Comparison of ENCODE assay signal across 25 mouse cellular contexts in genomic region chr2:56147107-56147615, GRCm38 (mm10).
DNase-seq lines count a peak whose midpoint lies in the region; ATAC-seq lines count a peak whose summit lies in the region.
"Had no signal": no experiment of that assay in that cellular context is flagged by ENCODE, and none has a peak within 500 bp of the region (broad histone marks: within the 10 kb centered on the region; RNA-seq: fewer than 3 reads in every experiment).

No protein-coding gene starts in this region.

- no peaks in the 10 kb centered on the region; the same call in 1 of the 2 replicates for H3K4me1 ChIP-seq in forebrain, embryonic 14.5 days (ENCODE audit: control insufficient read depth, insufficient read depth, low read length)
- H3K4me1 ChIP-seq in forebrain, embryonic 15.5 days: no peaks in the 10 kb centered on the region
- H3K4me1 ChIP-seq in midbrain, embryonic 14.5 days (ENCODE audit: control insufficient read depth, insufficient read depth, low read length): no peaks in the 10 kb centered on the region
- no peaks in the 10 kb centered on the region for H3K4me1 ChIP-seq in midbrain, embryonic 11.5 days (ENCODE audit: control insufficient read depth, insufficient read depth, low read length)
- no peaks in the 10 kb centered on the region for H3K4me1 ChIP-seq in midbrain, embryonic 15.5 days
- H3K4me1 ChIP-seq: embryonic facial prominence, embryonic 12.5 days; embryonic facial prominence, embryonic 15.5 days; forebrain, embryonic 12.5 days; hindbrain, embryonic 12.5 days; hindbrain, embryonic 15.5 days had no signal

- H3K9ac ChIP-seq in forebrain, embryonic 14.5 days (ENCODE audit: low read length): no peak overlapping the region
- H3K9ac ChIP-seq in forebrain, embryonic 15.5 days (replicated peaks): no peak overlapping the region
- no peak overlapping the region for H3K9ac ChIP-seq in midbrain, embryonic 14.5 days (replicated peaks; ENCODE audit: low read length)
- H3K9ac ChIP-seq in midbrain, embryonic 11.5 days (ENCODE audit: low read length): no peak overlapping the region
- no peak overlapping the region for H3K9ac ChIP-seq in midbrain, embryonic 15.5 days
- H3K9ac ChIP-seq: embryonic facial prominence, embryonic 12.5 days; embryonic facial prominence, embryonic 15.5 days; forebrain, embryonic 12.5 days; hindbrain, embryonic 12.5 days; hindbrain, embryonic 15.5 days had no signal

- no peak overlapping the region for H3K27ac ChIP-seq in forebrain, embryonic 14.5 days (ENCODE audit: low read depth, low read length)
- H3K27ac ChIP-seq in forebrain, embryonic 15.5 days (replicated peaks): no peak overlapping the region
- H3K27ac ChIP-seq in midbrain, embryonic 14.5 days (replicated peaks; ENCODE audit: low read depth, low read length): no peak overlapping the region
- H3K27ac ChIP-seq in midbrain, embryonic 11.5 days (ENCODE audit: low read depth, low read length): no peak overlapping the region
- no peak overlapping the region for H3K27ac ChIP-seq in midbrain, embryonic 15.5 days
- H3K27ac ChIP-seq: embryonic facial prominence, embryonic 12.5 days; embryonic facial prominence, embryonic 15.5 days; forebrain, embryonic 12.5 days; gastrocnemius, adult 2 months; hindbrain, embryonic 12.5 days; hindbrain, embryonic 15.5 days had no signal

- peak; percentile 45 for DNase-seq in forebrain, embryonic 14.5 days (ENCODE audit: low spot score)
- peak; percentile 52 for DNase-seq in midbrain, embryonic 14.5 days
- DNase-seq in midbrain, embryonic 11.5 days (ENCODE audit: low spot score, missing footprints): no peak
- DNase-seq: adrenal gland, postnatal 10 days; adrenal gland, postnatal 36 days; B cell, adult 2 months; cerebellum, adult 11 months; cerebellum, adult 2 months; cerebellum, adult 9-11 months; cerebellum, postnatal 25 days; gastrocnemius, adult 2 months; gastrocnemius, postnatal 14 days; heart, adult 11 months had no signal

- no peaks in the 10 kb centered on the region for H3K36me3 ChIP-seq in forebrain, embryonic 14.5 days (ENCODE audit: control insufficient read depth, insufficient read depth, low read length)
- H3K36me3 ChIP-seq in forebrain, embryonic 15.5 days: no peaks in the 10 kb centered on the region
- no peaks in the 10 kb centered on the region for H3K36me3 ChIP-seq in midbrain, embryonic 14.5 days (ENCODE audit: control insufficient read depth, insufficient read depth, low read length)
- no peaks in the 10 kb centered on the region for H3K36me3 ChIP-seq in midbrain, embryonic 11.5 days (ENCODE audit: control insufficient read depth, insufficient read depth, low read length)
- no peaks in the 10 kb centered on the region for H3K36me3 ChIP-seq in midbrain, embryonic 15.5 days (replicated peaks)
- H3K36me3 ChIP-seq: embryonic facial prominence, embryonic 12.5 days; embryonic facial prominence, embryonic 15.5 days; forebrain, embryonic 12.5 days; G1E; hindbrain, embryonic 12.5 days; hindbrain, embryonic 15.5 days had no signal

- no peaks in the 10 kb centered on the region for H3K27me3 ChIP-seq in forebrain, embryonic 14.5 days (replicated peaks; ENCODE audit: control insufficient read depth, insufficient read depth, low read length)
- H3K27me3 ChIP-seq in forebrain, embryonic 15.5 days: no peaks in the 10 kb centered on the region
- H3K27me3 ChIP-seq in midbrain, embryonic 14.5 days (ENCODE audit: control insufficient read depth, insufficient read depth, low read length): no peaks in the 10 kb centered on the region
- no peaks in the 10 kb centered on the region for H3K27me3 ChIP-seq in midbrain, embryonic 11.5 days (ENCODE audit: control insufficient read depth, insufficient read depth, low read length)
- H3K27me3 ChIP-seq in midbrain, embryonic 15.5 days (replicated peaks): no peaks in the 10 kb centered on the region
- H3K27me3 ChIP-seq: CH12.LX; embryonic facial prominence, embryonic 12.5 days; embryonic facial prominence, embryonic 15.5 days; forebrain, embryonic 12.5 days; hindbrain, embryonic 12.5 days; hindbrain, embryonic 15.5 days had no signal

- ATAC-seq in forebrain, embryonic 14.5 days: 0 out of 2 replicates have a peak, but pooled peaks have one; percentile 32
- ATAC-seq in forebrain, embryonic 15.5 days (replicated peaks): no peak; the same call in 1 of the 2 replicates
- no peak; the same call in 1 of the 2 replicates for ATAC-seq in midbrain, embryonic 14.5 days (ENCODE audit: low FRiP score, low TSS enrichment)
- no peak for ATAC-seq in midbrain, embryonic 11.5 days (ENCODE audit: low FRiP score)
- peak; percentile 79 for ATAC-seq in midbrain, embryonic 15.5 days (replicated peaks)
- no peak for ATAC-seq in erythroid progenitor cell, adult 5-6 weeks (replicated peaks; ENCODE audit: low FRiP score, poor library complexity, severe bottlenecking)
- ATAC-seq: Patski had no signal

- no peak overlapping the region for H3K4me2 ChIP-seq in forebrain, embryonic 14.5 days (ENCODE audit: low read length)
- H3K4me2 ChIP-seq in forebrain, embryonic 15.5 days (replicated peaks): no peak overlapping the region
- no peak overlapping the region for H3K4me2 ChIP-seq in midbrain, embryonic 14.5 days (ENCODE audit: low read length)
- H3K4me2 ChIP-seq in midbrain, embryonic 11.5 days: no peak overlapping the region
- no peak overlapping the region for H3K4me2 ChIP-seq in midbrain, embryonic 15.5 days
- H3K4me2 ChIP-seq: embryonic facial prominence, embryonic 12.5 days; embryonic facial prominence, embryonic 15.5 days; forebrain, embryonic 12.5 days; heart, embryonic 11.5 days; hindbrain, embryonic 12.5 days; hindbrain, embryonic 15.5 days had no signal

- H3K9me3 ChIP-seq in forebrain, embryonic 14.5 days (replicated peaks; ENCODE audit: control insufficient read depth, low read length): no peaks in the 10 kb centered on the region
- H3K9me3 ChIP-seq in forebrain, embryonic 15.5 days: no peaks in the 10 kb centered on the region
- no peaks in the 10 kb centered on the region for H3K9me3 ChIP-seq in midbrain, embryonic 14.5 days (ENCODE audit: control insufficient read depth, low read length)
- H3K9me3 ChIP-seq in midbrain, embryonic 11.5 days (ENCODE audit: control insufficient read depth, low read length): no peaks in the 10 kb centered on the region
- H3K9me3 ChIP-seq in midbrain, embryonic 15.5 days: no peaks in the 10 kb centered on the region
- H3K9me3 ChIP-seq: embryonic facial prominence, embryonic 12.5 days; embryonic facial prominence, embryonic 15.5 days; forebrain, embryonic 12.5 days; G1E; hindbrain, embryonic 12.5 days; hindbrain, embryonic 15.5 days had no signal

- H3K4me3 ChIP-seq in forebrain, embryonic 14.5 days (ENCODE audit: low read depth, low read length): no peak overlapping the region
- H3K4me3 ChIP-seq in forebrain, embryonic 15.5 days: no peak overlapping the region
- H3K4me3 ChIP-seq in midbrain, embryonic 14.5 days (replicated peaks; ENCODE audit: low read depth, low read length): no peak overlapping the region
- H3K4me3 ChIP-seq in midbrain, embryonic 11.5 days (ENCODE audit: low read depth, low read length): no peak overlapping the region
- H3K4me3 ChIP-seq in midbrain, embryonic 15.5 days: no peak overlapping the region
- H3K4me3 ChIP-seq: embryonic facial prominence, embryonic 12.5 days; embryonic facial prominence, embryonic 15.5 days; forebrain, embryonic 12.5 days; gastrocnemius, adult 2 months; hindbrain, embryonic 12.5 days; hindbrain, embryonic 15.5 days had no signal

- 66% methylated on average over 6 of the region's 6 CpGs for WGBS in forebrain, embryonic 14.5 days
- WGBS in forebrain, embryonic 15.5 days: 67% methylated on average over 6 of the region's 6 CpGs
- WGBS in midbrain, embryonic 14.5 days: 51% methylated on average over 6 of the region's 6 CpGs
- 64% methylated on average over 6 of the region's 6 CpGs for WGBS in midbrain, embryonic 11.5 days
- 46% methylated on average over 6 of the region's 6 CpGs for WGBS in midbrain, embryonic 15.5 days

Comparison
In these comparisons a context has a peak if more than half of its experiments do, and no peak if none do; other contexts are left out.
1. ATAC-seq: peak in forebrain, embryonic 14.5 days (single experiment) and midbrain, embryonic 15.5 days (single experiment); none in forebrain, embryonic 15.5 days (single experiment), midbrain, embryonic 14.5 days (single experiment), midbrain, embryonic 11.5 days (single experiment) and erythroid progenitor cell, adult 5-6 weeks (single experiment).